Mouse (Mus musculus) thymus, adult 2 months (tissue): ENCODE measurements around the gene Parva. TPM values are rescaled to one million over a fixed set of nuclear protein-coding genes. Genes with fewer than 3 reads are reported as not detected.

Experiments
- DNase-seq: peaks from one replicate; pipeline ENCODE4 v3.0.0; 2021
- H3K27ac ChIP-seq: fragments of 200-500 bp; 2 replicates; pipeline ENCODE4 v1.5.1; 2012; ENCODE audit warnings: low read length, control low read depth; ENCODE audit not compliant: control insufficient read depth, insufficient read depth
- H3K27me3 ChIP-seq: fragments of 200-500 bp; 2 replicates; pipeline ENCODE4 v1.6.1; 2012; ENCODE audit warnings: mild to moderate bottlenecking, low read length, moderate library complexity, mixed read lengths; ENCODE audit not compliant: control insufficient read depth, insufficient read depth
- H3K36me3 ChIP-seq: fragments of 200-500 bp; 2 replicates; pipeline ENCODE4 v1.6.1; 2012; ENCODE audit warnings: mild to moderate bottlenecking, low read length, moderate library complexity; ENCODE audit not compliant: control insufficient read depth, insufficient read depth
- H3K4me1 ChIP-seq: fragments of 200-500 bp; replicated peaks from 2 replicates; pipeline ENCODE4 v1.6.1; 2012; ENCODE audit warnings: low read length; ENCODE audit not compliant: control insufficient read depth, insufficient read depth
- H3K4me3 ChIP-seq: fragments of 200-500 bp; 2 replicates; pipeline ENCODE4 v1.5.1; 2012; ENCODE audit warnings: mild to moderate bottlenecking, low read length, control low read depth, moderate library complexity; ENCODE audit not compliant: control insufficient read depth, insufficient read depth
- CTCF ChIP-seq: fragments of 200-500 bp; IDR thresholded peaks from 2 replicates; pipeline ENCODE4 v1.5.1; 2012; ENCODE audit warnings: mild to moderate bottlenecking, control low read depth, low read length, moderate library complexity, borderline replicate concordance; ENCODE audit not compliant: control insufficient read depth, poor library complexity, insufficient read depth; ENCODE audit errors: extremely low read depth
- POLR2A ChIP-seq: fragments of 200-500 bp; IDR thresholded peaks from 2 replicates; pipeline ENCODE4 v1.6.1; 2012; ENCODE audit warnings: mild to moderate bottlenecking, low read length, control low read depth, moderate library complexity; ENCODE audit not compliant: control insufficient read depth, poor library complexity, insufficient read depth; ENCODE audit errors: extremely low read depth
- WGBS: fragments of 180-500 bp; shearing (Covaris S2); methylation state at CpG from one replicate; pipeline ENCODE4 v1.1.7; 2018; 5-methylcytosine and 5-hydroxymethylcytosine counted together
- polyA plus RNA-seq: library from polyadenylated mRNA; depleted of rRNA; stranded (reverse); fragments of >200 nt; gene quantifications from 2 replicates; pipeline ENCODE4 v1.2.3, GENCODE M21; 2012

The Parva gene
- polyA plus RNA-seq, 1 experiment, result 6.6 TPM

GRCm38 (mm10) chr7:112603496-112604170, 176.3 kb downstream of the Parva start:
- H3K4me1 ChIP-seq, result no peaks in the 10 kb centered on the region
- H3K27me3 ChIP-seq, result no peaks in the 10 kb centered on the region
- no peak overlapping the region for H3K4me3 ChIP-seq
- H3K27ac ChIP-seq, result no peak overlapping the region
- no peaks in the 10 kb centered on the region for H3K36me3 ChIP-seq
- TF ChIP-seq CTCF (no peak), POLR2A (no peak)
- WGBS, result 87% methylated on average over 10 of the region's 10 CpGs
- DNase-seq, result no peak

GRCm38 (mm10) chr7:112604209-112604608, 176.9 kb downstream of the Parva start:
- Histone ChIP-seq H3K4me3 (no peak overlapping the region), H3K27me3 (no peaks in the 10 kb centered on the region), H3K27ac (no peak overlapping the region), H3K36me3 (no peaks in the 10 kb centered on the region), H3K4me1 (no peaks in the 10 kb centered on the region)
- 91% methylated on average over 8 of the region's 8 CpGs for WGBS
- no peak for TF ChIP-seq POLR2A
- no peak for TF ChIP-seq CTCF
- no peak for DNase-seq

- Histone ChIP-seq H3K4me1 (no peaks in the 10 kb centered on the region), H3K4me3 (no peak overlapping the region), H3K27ac (no peak overlapping the region), H3K36me3 (no peaks in the 10 kb centered on the region), H3K27me3 (no peaks in the 10 kb centered on the region)
- WGBS, result 91% methylated on average over 3 of the region's 3 CpGs
- DNase-seq, result no peak
- TF ChIP-seq CTCF, result no peak
- TF ChIP-seq POLR2A, result no peak
Measured at GRCm38 (mm10) chr7:112614046-112614790, 186.9 kb downstream of the Parva start.

- TF ChIP-seq POLR2A (no peak), CTCF (no peak)
- Histone ChIP-seq H3K27ac (no peak overlapping the region), H3K4me1 (no peaks in the 10 kb centered on the region), H3K4me3 (no peak overlapping the region), H3K36me3 (no peaks in the 10 kb centered on the region), H3K27me3 (no peaks in the 10 kb centered on the region)
- no peak for DNase-seq
- WGBS, result 83% methylated on average over 10 of the region's 10 CpGs
Measured at GRCm38 (mm10) chr7:112614791-112615668, 187.7 kb downstream of the Parva start.

- TF ChIP-seq CTCF (no peak), POLR2A (no peak)
- Histone ChIP-seq H3K27me3 (no peaks in the 10 kb centered on the region), H3K36me3 (no peaks in the 10 kb centered on the region), H3K4me1 (no peaks in the 10 kb centered on the region), H3K27ac (peak overlapping the region; percentile 29; the same call in 1 of the 2 replicates), H3K4me3 (no peak overlapping the region; the same call in 1 of the 2 replicates)
- DNase-seq, result no peak
- WGBS, result 78% methylated on average over 22 of the region's 22 CpGs
Measured at GRCm38 (mm10) chr7:112620322-112621179, 193.2 kb downstream of the Parva start.

- Histone ChIP-seq H3K36me3 (no peaks in the 10 kb centered on the region), H3K27ac (no peak overlapping the region), H3K4me3 (no peak overlapping the region), H3K4me1 (no peaks in the 10 kb centered on the region), H3K27me3 (no peaks in the 10 kb centered on the region)
- TF ChIP-seq POLR2A (no peak), CTCF (no peak)
- no peak for DNase-seq
- 86% methylated on average over 4 of the region's 4 CpGs for WGBS
Measured at GRCm38 (mm10) chr7:112627481-112627880, 200.2 kb downstream of the Parva start.
